Mouse (Mus musculus) CD4-positive, CD25-positive, alpha-beta regulatory T cell, adult 4 months (primary cell): ENCODE measurements at regions not wholly inside any gene's neighbourhood (a gene's known extent, or its start where the extent isn't known, plus 50 kb on each side); places are given as distances from the start of the nearest gene placed in this dataset.

Experiments
- ATAC-seq: one replicate; pipeline ENCODE4 v1.8.0; 2017

- no peak for ATAC-seq
Observed at GRCm38 (mm10) chr1:30540088-30540698, 333.5 kb downstream of the Phf3 start.

GRCm38 (mm10) chr1:30536989-30537975, 336.4 kb downstream of the Phf3 start:
- no peak for ATAC-seq

- no peak for ATAC-seq
Observed at GRCm38 (mm10) chr1:30517348-30517747, 356.4 kb downstream of the Phf3 start.

- no peak for ATAC-seq
Observed at GRCm38 (mm10) chr1:30515846-30516245, 357.9 kb downstream of the Phf3 start.

- ATAC-seq = no peak
Observed at GRCm38 (mm10) chr1:30503224-30503623, 370.5 kb downstream of the Phf3 start.

GRCm38 (mm10) chr1:30460295-30460958, 413.3 kb downstream of the Phf3 start:
- no peak for ATAC-seq

GRCm38 (mm10) chr1:30437964-30438363, 435.8 kb downstream of the Phf3 start:
- no peak for ATAC-seq

- ATAC-seq = no peak
Observed at GRCm38 (mm10) chr1:30416582-30416981, 457.1 kb downstream of the Phf3 start.

GRCm38 (mm10) chr1:30414881-30415439, 458.8 kb downstream of the Phf3 start:
- ATAC-seq = no peak
